Mouse (Mus musculus) forebrain, embryonic 13.5 days (tissue): ENCODE data around the gene Rita1. TPM values are rescaled to one million over a fixed set of nuclear protein-coding genes. Genes with fewer than 3 reads are reported as not detected.

ENCODE experiments used
- ATAC-seq: fragments of 200-750 bp; cut with Nextera tagmentation; 2 replicates; pipeline ENCODE4 v1.8.0; 2017
- H3K27ac ChIP-seq: fragments of 300-500 bp; sonication (generic); 2 replicates; pipeline ENCODE4 v1.5.1; 2015; ENCODE audit warnings: inconsistent platforms, mild to moderate bottlenecking, moderate library complexity
- H3K27me3 ChIP-seq: fragments of 300-500 bp; sonication (generic); 2 replicates; pipeline ENCODE4 v1.6.1; 2015; ENCODE audit warnings: mild to moderate bottlenecking, inconsistent platforms
- H3K36me3 ChIP-seq: fragments of 300-500 bp; sonication (generic); 2 replicates; pipeline ENCODE4 v1.6.1; 2015; ENCODE audit warnings: mild to moderate bottlenecking, inconsistent platforms; ENCODE audit not compliant: poor library complexity, severe bottlenecking
- H3K4me1 ChIP-seq: fragments of 300-500 bp; sonication (generic); 2 replicates; pipeline ENCODE4 v1.6.1; 2015; ENCODE audit warnings: inconsistent platforms
- H3K4me2 ChIP-seq: fragments of 300-500 bp; sonication (generic); 2 replicates; pipeline ENCODE4 v1.6.1; 2015; ENCODE audit warnings: inconsistent platforms, mild to moderate bottlenecking, moderate library complexity
- H3K4me3 ChIP-seq: fragments of 300-500 bp; sonication (generic); 2 replicates; pipeline ENCODE4 v1.5.1; 2015; ENCODE audit warnings: mild to moderate bottlenecking, inconsistent platforms
- H3K9ac ChIP-seq: fragments of 300-500 bp; sonication (generic); 2 replicates; pipeline ENCODE4 v1.6.1; 2015; ENCODE audit warnings: mild to moderate bottlenecking, inconsistent platforms
- H3K9me3 ChIP-seq: fragments of 300-500 bp; sonication (generic); replicated peaks from 2 replicates; pipeline ENCODE4 v1.6.1; 2016; ENCODE audit warnings: inconsistent platforms
- WGBS: fragments of 180-500 bp; shearing (Covaris S2); methylation state at CpG from one replicate; pipeline ENCODE4 v1.1.7; 2015; 5-methylcytosine and 5-hydroxymethylcytosine counted together
- polyA plus RNA-seq: library from polyadenylated mRNA; unstranded; fragments of >200 nt; fragmentation: Nextera tagmentation; extraction: Ambion mirVana; gene quantifications from 2 replicates; pipeline ENCODE4 v1.2.1, GENCODE M21; 2015

Rita1 gene
- polyA plus RNA-seq, 1 experiment from 2014 or later = 19.0 TPM

DNA sequence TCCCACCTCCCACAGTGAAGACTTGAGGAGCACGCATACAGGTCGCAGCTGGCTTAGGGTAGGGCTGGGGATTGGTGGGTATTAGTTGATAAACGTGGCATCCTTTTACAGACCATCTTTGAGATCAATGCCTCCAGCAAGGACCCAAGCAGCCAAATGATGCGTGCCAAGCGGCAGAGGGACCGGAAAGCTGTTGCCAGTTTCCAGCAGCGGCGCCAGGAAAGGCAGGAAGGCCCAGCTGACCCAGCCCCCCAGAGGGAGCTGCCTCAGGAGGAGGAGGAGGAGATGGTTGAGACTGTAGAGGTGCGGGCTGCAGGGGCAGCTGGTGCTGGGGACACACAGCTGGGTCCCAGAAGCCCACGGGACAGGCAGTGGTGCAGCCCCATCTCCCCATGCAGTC, 12.0 kb upstream of the Rita1 start:
- Histone ChIP-seq H3K4me1 (no peaks in the 10 kb centered on the region), H3K27ac (no peak overlapping the region), H3K4me3 (no peak overlapping the region), H3K36me3 (peaks cover 89% of the 10 kb centered on the region), H3K4me2 (no peak overlapping the region), H3K9ac (no peak overlapping the region), H3K9me3 (no peaks in the 10 kb centered on the region), H3K27me3 (no peaks in the 10 kb centered on the region)
- 94% methylated on average over 10 of the region's 10 CpGs for WGBS
- ATAC-seq = no peak

DNA sequence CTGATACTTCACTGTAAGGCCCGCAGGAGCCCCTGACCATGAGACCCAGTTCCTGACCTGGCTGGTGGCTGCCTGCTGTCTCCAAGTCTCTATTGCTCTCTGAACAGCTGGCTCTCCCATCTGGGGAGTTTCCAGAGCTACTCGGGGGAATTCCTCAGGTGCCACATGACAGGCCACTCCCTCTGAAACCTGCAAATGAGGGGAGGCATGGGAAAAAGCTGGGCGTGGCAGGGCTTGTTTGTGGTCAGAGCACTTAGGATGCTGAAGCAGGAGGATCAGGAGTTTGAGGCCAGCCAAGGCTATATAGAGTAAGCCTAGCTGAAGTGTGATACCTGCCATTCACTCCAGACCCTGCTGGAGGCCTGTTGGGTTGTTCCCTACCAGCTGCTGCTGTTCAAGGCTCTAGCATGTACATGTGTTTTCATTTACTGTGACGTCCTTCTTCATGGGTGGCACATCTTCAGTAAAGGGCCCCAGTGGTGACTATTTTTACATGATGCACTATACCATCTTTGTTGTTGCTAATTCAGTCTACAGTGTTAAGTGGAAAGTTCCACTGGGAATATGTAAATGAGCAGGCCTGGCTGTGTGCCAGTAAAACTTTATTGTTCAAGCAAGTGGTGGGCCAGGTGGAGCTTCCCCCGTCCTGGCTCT, 9.9 kb upstream of the Rita1 start:
- no peak overlapping the region for H3K4me3 ChIP-seq
- peaks cover 100% of the 10 kb centered on the region for H3K36me3 ChIP-seq
- no peaks in the 10 kb centered on the region for H3K27me3 ChIP-seq
- no peak for ATAC-seq
- H3K9me3 ChIP-seq = no peaks in the 10 kb centered on the region
- H3K4me2 ChIP-seq = no peak overlapping the region
- 71% methylated on average over 5 of the region's 5 CpGs for WGBS
- no peaks in the 10 kb centered on the region for H3K4me1 ChIP-seq
- no peak overlapping the region for H3K9ac ChIP-seq
- no peak overlapping the region for H3K27ac ChIP-seq

- Histone ChIP-seq H3K4me1 (no peaks in the 10 kb centered on the region), H3K9me3 (no peaks in the 10 kb centered on the region), H3K36me3 (peaks cover 100% of the 10 kb centered on the region), H3K9ac (no peak overlapping the region), H3K4me3 (no peak overlapping the region), H3K4me2 (no peak overlapping the region), H3K27ac (no peak overlapping the region), H3K27me3 (no peaks in the 10 kb centered on the region)
- 92% methylated on average over 10 of the region's 10 CpGs for WGBS
- no peak for ATAC-seq
Measured at GRCm38 (mm10) chr5:120621846-120622197, 9.4 kb upstream of the Rita1 start.

DNA sequence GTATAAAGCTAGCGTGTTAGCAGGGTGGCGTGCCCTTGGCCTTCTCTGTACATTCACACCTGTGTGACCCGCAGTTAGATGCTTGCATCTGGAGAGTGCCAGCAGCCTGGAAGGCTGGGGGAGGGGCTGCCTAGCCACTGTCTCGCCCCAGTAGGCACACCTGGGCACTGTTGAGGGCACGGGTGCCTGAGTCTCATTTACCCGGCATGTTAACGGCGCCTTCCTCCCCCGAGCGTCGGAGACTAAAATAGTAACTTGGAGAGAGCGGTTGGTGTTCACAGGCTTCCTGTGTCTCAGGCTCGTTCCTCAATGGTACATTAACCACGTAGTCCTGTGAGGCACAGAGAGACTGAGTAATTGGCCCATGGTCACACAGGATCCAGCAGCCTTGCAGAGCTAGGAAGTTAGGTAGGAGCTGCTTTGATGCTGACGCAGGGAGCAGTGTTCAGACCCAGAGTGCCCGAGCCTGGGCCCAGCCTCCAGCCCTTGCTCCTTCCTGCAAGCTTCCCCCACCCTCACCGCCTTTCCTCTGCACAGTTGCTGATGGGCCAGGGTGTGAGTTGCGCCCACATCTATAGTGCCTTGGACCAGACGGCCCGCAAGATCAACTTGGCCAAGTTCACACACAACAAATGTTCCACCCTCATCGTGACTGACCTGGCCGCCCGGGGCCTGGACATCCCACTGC, 8.8 kb upstream of the Rita1 start:
- peaks cover 99% of the 10 kb centered on the region for H3K36me3 ChIP-seq
- H3K4me2 ChIP-seq = no peak overlapping the region
- WGBS = 95% methylated on average over 23 of the region's 23 CpGs
- no peak overlapping the region for H3K27ac ChIP-seq
- no peaks in the 10 kb centered on the region for H3K4me1 ChIP-seq
- no peak overlapping the region for H3K4me3 ChIP-seq
- H3K9ac ChIP-seq = no peak overlapping the region
- H3K9me3 ChIP-seq = no peaks in the 10 kb centered on the region
- ATAC-seq = 0 out of 2 replicates have a peak, but pooled peaks have one; percentile 20
- no peaks in the 10 kb centered on the region for H3K27me3 ChIP-seq

GRCm38 (mm10) chr5:120620375-120621077, 8.1 kb upstream of the Rita1 start:
- Histone ChIP-seq H3K9ac (no peak overlapping the region), H3K4me2 (no peak overlapping the region), H3K27me3 (no peaks in the 10 kb centered on the region), H3K4me1 (no peaks in the 10 kb centered on the region), H3K4me3 (no peak overlapping the region), H3K9me3 (no peaks in the 10 kb centered on the region), H3K27ac (no peak overlapping the region), H3K36me3 (peaks cover 99% of the 10 kb centered on the region)
- peak; percentile 41; the same call in 1 of the 2 replicates for ATAC-seq
- WGBS = 70% methylated on average over 18 of the region's 18 CpGs

- H3K4me3 ChIP-seq = no peak overlapping the region
- no peaks in the 10 kb centered on the region for H3K4me1 ChIP-seq
- H3K27me3 ChIP-seq = no peaks in the 10 kb centered on the region
- H3K4me2 ChIP-seq = no peak overlapping the region
- 12% methylated on average over 5 of the region's 5 CpGs for WGBS
- peaks cover 88% of the 10 kb centered on the region for H3K36me3 ChIP-seq
- no peak overlapping the region for H3K9ac ChIP-seq
- H3K27ac ChIP-seq = no peak overlapping the region
- no peaks in the 10 kb centered on the region for H3K9me3 ChIP-seq
- no peak for ATAC-seq
Measured at GRCm38 (mm10) chr5:120619201-120619600, 6.8 kb upstream of the Rita1 start.

DNA sequence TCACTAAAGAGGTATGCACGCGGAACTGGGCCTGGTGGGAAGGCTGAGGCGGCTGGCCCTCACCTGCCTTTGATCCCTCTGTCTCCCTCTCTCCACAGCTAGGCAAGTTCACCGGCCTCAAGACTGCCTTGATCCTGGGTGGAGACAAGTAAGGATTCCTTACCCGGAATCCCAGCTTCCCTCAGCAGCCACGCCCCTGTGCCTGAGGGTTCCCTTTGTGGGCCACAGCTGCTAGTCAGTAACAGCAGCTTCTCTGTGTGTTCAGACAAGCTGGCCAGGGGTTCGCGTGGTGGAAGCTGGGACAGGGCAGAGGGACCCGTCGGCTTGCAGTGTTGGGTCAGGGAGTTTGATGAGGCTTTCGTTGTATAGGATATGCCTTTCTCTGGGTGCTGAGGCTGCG, 6.4 kb upstream of the Rita1 start:
- 88% methylated on average over 12 of the region's 12 CpGs for WGBS
- no peak overlapping the region for H3K27ac ChIP-seq
- peaks cover 84% of the 10 kb centered on the region for H3K36me3 ChIP-seq
- H3K27me3 ChIP-seq = no peaks in the 10 kb centered on the region
- peaks cover 4% of the 10 kb centered on the region for H3K4me1 ChIP-seq
- H3K9ac ChIP-seq = no peak overlapping the region
- no peaks in the 10 kb centered on the region for H3K9me3 ChIP-seq
- no peak for ATAC-seq
- no peak overlapping the region for H3K4me3 ChIP-seq
- H3K4me2 ChIP-seq = no peak overlapping the region

- Histone ChIP-seq H3K4me3 (no peak overlapping the region), H3K9ac (no peak overlapping the region), H3K4me1 (peaks cover 17% of the 10 kb centered on the region), H3K27ac (no peak overlapping the region), H3K9me3 (no peaks in the 10 kb centered on the region), H3K36me3 (peaks cover 55% of the 10 kb centered on the region), H3K4me2 (no peak overlapping the region), H3K27me3 (no peaks in the 10 kb centered on the region)
- 96% methylated on average over 4 of the region's 4 CpGs for WGBS
- ATAC-seq = no peak
Measured at GRCm38 (mm10) chr5:120615903-120616302, 3.5 kb upstream of the Rita1 start.

- Histone ChIP-seq H3K27me3 (no peaks in the 10 kb centered on the region), H3K4me1 (peaks cover 26% of the 10 kb centered on the region), H3K27ac (peak overlapping the region; percentile 81), H3K9ac (peak overlapping the region; percentile 78), H3K4me2 (peak overlapping the region; percentile 93), H3K4me3 (peak overlapping the region; percentile 61), H3K36me3 (peaks cover 39% of the 10 kb centered on the region), H3K9me3 (no peaks in the 10 kb centered on the region)
- ATAC-seq = peak; percentile 93
- under 1% methylated on average over 69 of the region's 69 CpGs for whole genome bisulfite sequencing
Measured at GRCm38 (mm10) chr5:120612822-120613604, 624 bp upstream of the Rita1 start.

DNA sequence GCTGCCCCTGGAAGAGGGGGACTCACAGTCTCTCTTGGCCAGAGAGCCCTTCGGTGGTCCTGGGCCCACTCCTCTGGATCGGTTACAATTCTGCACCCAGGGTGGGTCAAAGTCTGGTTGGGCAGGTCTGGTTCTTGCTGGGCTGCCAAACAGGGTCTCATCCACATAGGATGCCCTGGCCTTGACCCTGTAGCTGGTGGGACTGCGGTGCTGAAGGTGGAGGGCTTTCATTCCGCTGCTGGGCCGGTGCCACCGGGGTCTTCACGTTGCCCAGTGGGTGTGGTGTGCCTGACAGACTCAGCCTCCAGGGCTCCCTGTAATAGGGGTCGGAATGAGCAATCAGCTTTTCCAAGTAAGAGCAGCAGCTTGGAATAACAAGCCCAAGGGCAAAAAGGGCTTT, 973 bp downstream of the Rita1 start:
- no peak overlapping the region for H3K27ac ChIP-seq
- no peak for ATAC-seq

DNA sequence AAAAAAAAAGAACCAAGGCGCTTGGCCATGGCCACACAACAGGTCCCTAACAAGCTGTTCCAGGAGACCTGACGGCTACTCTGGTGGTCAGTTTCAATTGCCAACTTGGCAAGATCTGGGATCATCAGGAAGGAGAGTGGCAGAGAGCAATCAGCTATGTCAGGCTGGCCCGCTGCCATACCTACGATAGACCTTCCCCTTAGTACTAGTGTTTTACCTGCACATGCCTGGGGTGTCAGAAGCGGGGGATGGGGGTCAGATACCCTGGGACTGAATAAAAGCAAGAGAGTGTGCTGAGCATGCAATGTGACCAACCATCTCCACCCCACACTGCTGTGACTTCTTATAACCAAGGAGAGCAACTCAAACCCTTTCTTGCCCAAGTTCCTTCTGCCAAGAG, 1.5 kb downstream of the Rita1 start:
- H3K4me1 ChIP-seq = peaks cover 26% of the 10 kb centered on the region
- peak overlapping the region; percentile 88 for H3K4me2 ChIP-seq
- no peak for ATAC-seq
- H3K27me3 ChIP-seq = no peaks in the 10 kb centered on the region
- H3K27ac ChIP-seq = no peak overlapping the region
- H3K36me3 ChIP-seq = peaks cover 22% of the 10 kb centered on the region
- no peaks in the 10 kb centered on the region for H3K9me3 ChIP-seq
- H3K4me3 ChIP-seq = no peak overlapping the region
- peak overlapping the region; percentile 78 for H3K9ac ChIP-seq
- 94% methylated on average over 5 of the region's 5 CpGs for WGBS

More for the DNA sequence above, 973 bp downstream of the Rita1 start:
- no peaks in the 10 kb centered on the region for H3K27me3 ChIP-seq
- peak overlapping the region; percentile 78 for H3K9ac ChIP-seq
- peaks cover 26% of the 10 kb centered on the region for H3K4me1 ChIP-seq
- no peaks in the 10 kb centered on the region for H3K9me3 ChIP-seq
- peaks cover 25% of the 10 kb centered on the region for H3K36me3 ChIP-seq
- H3K4me3 ChIP-seq = peak overlapping the region; percentile 61
- peak overlapping the region; percentile 88 for H3K4me2 ChIP-seq
- WGBS = 54% methylated on average over 8 of the region's 8 CpGs
